Comparison of ENCODE assay signal across 24 mouse cellular contexts in genomic region chr5:122887033-122887432, GRCm38 (mm10). TPM values are rescaled to one million over a fixed set of nuclear protein-coding genes. Genes with fewer than 3 reads are reported as not detected.
DNase-seq lines count a peak whose midpoint lies in the region; ATAC-seq and TF ChIP-seq lines count a peak whose summit lies in the region.
"Had no signal": no experiment of that assay in that cellular context is flagged by ENCODE, and none has a peak within 500 bp of the region (broad histone marks: within the 10 kb centered on the region; RNA-seq: fewer than 3 reads in every experiment).

No protein-coding gene starts in this region.

- H3K9ac ChIP-seq in heart, embryonic 11.5 days (ENCODE audit: low read depth, low read length) = no peak overlapping the region
- no peak overlapping the region for H3K9ac ChIP-seq in CH12.LX (ENCODE audit: insufficient read depth, low read depth)
- H3K9ac ChIP-seq: embryonic facial prominence, embryonic 13.5 days; embryonic facial prominence, embryonic 15.5 days; forebrain, embryonic 12.5 days had no signal

- in situ Hi-C loops in CH12.LX (cut with MboI; ENCODE audit: low pct_ligation_motif_present, low pct_unique_long_range_greater_than_20kb, low sequenced_read_pairs) = no loop called here

- H3K79me2 ChIP-seq in CH12.LX (replicated peaks; ENCODE audit: control insufficient read depth, extremely low read depth, insufficient read depth, poor library complexity, severe bottlenecking) = peaks cover 86% of the 10 kb centered on the region

- dilution Hi-C loops in CH12.LX (cut with MboI; ENCODE audit: extremely low pct_ligation_motif_present, extremely low pct_unique_long_range_greater_than_20kb, low sequenced_read_pairs) = no loop called here

- H3K4me3 ChIP-seq in heart, embryonic 10.5 days = no peak overlapping the region
- no peak overlapping the region for H3K4me3 ChIP-seq in heart, embryonic 11.5 days (ENCODE audit: low read depth, low read length)
- H3K4me3 ChIP-seq in CH12.LX (replicated peaks in 1 of 3; ENCODE audit: low read depth in 2 of 3, low read length in 2 of 3, poor library complexity in 1 of 3) = no peak overlapping the region
- H3K4me3 ChIP-seq: embryonic facial prominence, embryonic 13.5 days; embryonic facial prominence, embryonic 15.5 days; erythroblast, embryonic 14.5 days; forebrain, embryonic 10.5 days; forebrain, embryonic 12.5 days had no signal

- H3K9me3 ChIP-seq in heart, embryonic 10.5 days = no peaks in the 10 kb centered on the region
- no peaks in the 10 kb centered on the region for H3K9me3 ChIP-seq in heart, embryonic 11.5 days (replicated peaks; ENCODE audit: control insufficient read depth, low read length)
- no peaks in the 10 kb centered on the region for H3K9me3 ChIP-seq in CH12.LX (replicated peaks; ENCODE audit: low read length)
- H3K9me3 ChIP-seq: embryonic facial prominence, embryonic 13.5 days; embryonic facial prominence, embryonic 15.5 days; forebrain, embryonic 10.5 days; forebrain, embryonic 12.5 days; G1E had no signal

- no peak for TF ChIP-seq RAD21 in CH12.LX (IDR thresholded peaks at IDR 0.05; ENCODE audit: low read depth, low read length)

- 90% methylated on average over 9 of the region's 9 CpGs for WGBS in heart, embryonic 10.5 days
- 91% methylated on average over 9 of the region's 9 CpGs for WGBS in heart, embryonic 11.5 days (ENCODE audit: insufficient replicate concordance)

- peak; percentile 17 for DNase-seq in heart, embryonic 10.5 days (ENCODE audit: low spot score)
- DNase-seq in CH12.LX (ENCODE audit: extremely low read depth) = peak; percentile 64
- peak; percentile 30 for DNase-seq in splenic B cell, adult 2 months (ENCODE audit: low read depth, low spot score)
- DNase-seq in left cerebral cortex, postnatal 14 days (ENCODE audit: low spot score in 2 of 2) = no peak
- DNase-seq: adrenal gland, adult 8-10 months; adrenal gland, postnatal 14 days; adrenal gland, postnatal 36 days; cerebellum, adult 11 months; cerebellum, adult 18-20 months; cerebellum, adult 8-10 months; cerebellum, adult 9-11 months; cerebellum, postnatal 14 days; cerebellum, postnatal 36 days; embryo, embryonic 11 days had no signal

- ATAC-seq in heart, embryonic 11.5 days (replicated peaks; ENCODE audit: insufficient number of reproducible peaks, low FRiP score, low TSS enrichment) = no peak
- ATAC-seq: activated CD4-positive, CD25-positive, alpha-beta regulatory T cell, adult 4 months; forebrain, embryonic 14.5 days; Patski had no signal

- H3K4me2 ChIP-seq in heart, embryonic 11.5 days = no peak overlapping the region
- H3K4me2 ChIP-seq in CH12.LX (ENCODE audit: insufficient read depth, low read depth, poor library complexity, severe bottlenecking) = peak overlapping the region; percentile 56
- H3K4me2 ChIP-seq: embryonic facial prominence, embryonic 13.5 days; embryonic facial prominence, embryonic 15.5 days; forebrain, embryonic 12.5 days had no signal

- no peaks in the 10 kb centered on the region for H3K27me3 ChIP-seq in heart, embryonic 10.5 days (ENCODE audit: insufficient read depth, poor library complexity, severe bottlenecking)
- no peaks in the 10 kb centered on the region for H3K27me3 ChIP-seq in heart, embryonic 11.5 days (ENCODE audit: control insufficient read depth, insufficient read depth, low read length)
- no peaks in the 10 kb centered on the region for H3K27me3 ChIP-seq in CH12.LX (replicated peaks)
- H3K27me3 ChIP-seq in splenic B cell, adult 2 months (ENCODE audit: control insufficient read depth, insufficient read depth, low read length, poor library complexity, severe bottlenecking) = no peaks in the 10 kb centered on the region
- H3K27me3 ChIP-seq: embryonic facial prominence, embryonic 13.5 days; embryonic facial prominence, embryonic 15.5 days; forebrain, embryonic 12.5 days; Patski had no signal

- TF ChIP-seq CTCF in CH12.LX (conservative IDR thresholded peaks at IDR 0.05 in 1 of 2, IDR thresholded peaks at IDR 0.05 in 1 of 2; ENCODE audit: low read depth in 2 of 2, low read length in 2 of 2) = no peak

- peaks cover 30% of the 10 kb centered on the region for H3K4me1 ChIP-seq in heart, embryonic 10.5 days
- peaks cover 7% of the 10 kb centered on the region; the same call in 1 of the 2 replicates for H3K4me1 ChIP-seq in heart, embryonic 11.5 days (ENCODE audit: control insufficient read depth, insufficient read depth, low read length)
- peaks cover 50 to 96% of the 10 kb centered on the region in 2 experiments for H3K4me1 ChIP-seq in CH12.LX (ENCODE audit: control insufficient read depth in 1 of 2, insufficient read depth in 2 of 2)

- TF ChIP-seq EP300 in CH12.LX (IDR thresholded peaks at IDR 0.05; ENCODE audit: low read length) = peak; percentile 50

- peak; percentile 17; the same call in 1 of the 2 replicates for TF ChIP-seq POLR2A in CH12.LX (IDR thresholded peaks at IDR 0.05; ENCODE audit: low read depth, low read length)

- H3K27ac ChIP-seq in heart, embryonic 10.5 days = no peak overlapping the region
- no peak overlapping the region for H3K27ac ChIP-seq in heart, embryonic 11.5 days (ENCODE audit: low read depth, low read length)
- peak overlapping the region; percentile 14; the same call in 1 of the 2 replicates for H3K27ac ChIP-seq in CH12.LX (ENCODE audit: insufficient read depth, low read depth)
- H3K27ac ChIP-seq: embryonic facial prominence, embryonic 15.5 days; forebrain, embryonic 10.5 days; forebrain, embryonic 12.5 days had no signal

- H3K36me3 ChIP-seq in heart, embryonic 10.5 days = peaks cover 17% of the 10 kb centered on the region; the same call in 1 of the 2 replicates
- H3K36me3 ChIP-seq in heart, embryonic 11.5 days (ENCODE audit: control insufficient read depth, insufficient read depth, low read length) = no peaks in the 10 kb centered on the region
- peaks cover 21 to 76% of the 10 kb centered on the region in 2 experiments for H3K36me3 ChIP-seq in CH12.LX (replicated peaks in 1 of 2; ENCODE audit: control insufficient read depth in 1 of 2, insufficient read depth in 1 of 2, low read length in 1 of 2)
- no peaks in the 10 kb centered on the region for H3K36me3 ChIP-seq in splenic B cell, adult 2 months (ENCODE audit: control insufficient read depth, insufficient read depth, low read length, poor library complexity, severe bottlenecking)
- H3K36me3 ChIP-seq: embryonic facial prominence, embryonic 15.5 days had no signal

- intact Hi-C loops in left cerebral cortex, postnatal 14 days (cut with DNase I) = no loop called here

TF ChIP-seq in CH12.LX, 34 proteins besides CTCF, POLR2A, EP300 and RAD21:
- TF ChIP-seq ELF1 (IDR thresholded peaks at IDR 0.05; ENCODE audit: low read depth, low read length) (no peak), TCF12 (IDR thresholded peaks at IDR 0.05; ENCODE audit: low read depth, low read length) (peak; percentile 32; the same call in 1 of the 2 replicates), IRF4 (IDR thresholded peaks at IDR 0.05; ENCODE audit: low read depth, low read length) (peak; percentile 6; the same call in 1 of the 2 replicates)
TF ChIP-seq in CH12.LX: peak in this region for 2.

RNA-seq across cellular contexts. Expression of gene Rnf34, which starts 37.2 kb away (rescaled TPM):
- polyA plus RNA-seq in heart, embryonic 10.5 days (2016; fragmentation: Nextera tagmentation; extraction: Ambion mirVana) = 33.6 and 35.3 TPM in 2 replicates
- 32.4 and 36.0 TPM in 2 replicates for polyA plus RNA-seq in heart, embryonic 11.5 days (2014; fragmentation: Nextera tagmentation; extraction: Ambion mirVana)
- total RNA-seq in CH12.LX (2012; rRNA removed) (17.2 and 18.4 TPM in 2 replicates), CH12.LX (2014; rRNA removed) (24.1 and 24.6 TPM in 2 replicates)
- polyA plus RNA-seq in CH12.LX (2012; ENCODE audit: insufficient read length, low read depth) = 29.1 and 30.8 TPM in 2 replicates
- total RNA-seq in left cerebral cortex, postnatal 14 days (2021) = 10 to 100 TPM; 44.6 to 53.8 TPM

Comparison
In these comparisons a context has a peak if more than half of its experiments do, and no peak if none do; other contexts are left out.
1. DNase-seq: peak in heart, embryonic 10.5 days (single experiment), CH12.LX (single experiment) and splenic B cell, adult 2 months (single experiment); none in left cerebral cortex, postnatal 14 days (0 of 2).